Mouse (Mus musculus) left cerebral cortex, adult 11 months (tissue): Measurements from ENCODE around the gene Tmem53.

Source experiments
- DNase-seq: peaks from one replicate; pipeline ENCODE4 v3.0.0; 2022; ENCODE audit warnings: low spot score

Gene Tmem53

DNA sequence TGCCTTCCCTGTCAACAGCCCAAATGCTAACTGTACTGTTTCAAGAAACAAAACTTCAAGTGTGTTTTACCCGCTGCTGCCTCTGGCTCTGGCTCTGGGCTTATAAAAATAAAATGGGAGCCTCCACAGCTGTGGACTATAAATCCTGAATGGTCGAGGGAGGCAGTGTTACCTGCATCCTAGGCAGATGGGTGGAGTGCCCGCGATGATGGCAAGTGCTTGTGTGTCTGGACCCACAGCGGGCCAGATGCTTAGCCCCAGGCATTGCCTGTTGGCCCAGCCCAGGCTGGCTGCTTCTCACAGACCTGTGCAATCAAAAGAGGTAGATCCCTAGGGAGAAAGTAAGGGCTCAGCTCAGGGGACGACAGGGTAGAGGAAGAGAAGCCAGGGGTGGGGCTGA, 65.0 kb downstream of the Tmem53 start:
- DNase-seq, result no peak

DNA sequence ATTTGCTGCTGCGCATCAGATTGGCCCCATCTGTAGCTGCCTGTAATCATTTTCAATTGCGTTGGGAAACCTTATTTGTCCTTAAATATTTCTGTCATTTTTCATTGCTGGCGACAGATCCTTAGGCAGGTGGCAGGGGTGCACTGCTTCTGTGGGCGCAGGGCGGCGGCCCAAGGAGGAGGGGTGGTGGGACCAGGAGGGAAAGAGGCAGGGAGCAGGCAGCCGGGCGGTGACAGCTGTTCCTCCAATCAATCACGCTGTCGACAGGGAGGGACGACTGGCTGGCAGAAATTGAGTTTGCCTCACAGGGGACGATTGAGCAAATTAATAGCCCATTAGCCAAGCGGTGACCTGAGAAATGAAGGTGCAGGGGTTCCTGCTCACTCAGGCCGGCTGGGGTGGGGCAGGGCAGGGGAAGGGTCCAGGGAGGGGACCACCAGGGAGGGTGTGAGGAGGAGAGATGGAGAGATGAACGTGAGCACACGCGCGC, 66.0 kb downstream of the Tmem53 start:
- DNase-seq, result no peak
